Mouse (Mus musculus) heart, embryonic 12.5 days (tissue): ENCODE results near the gene Upk3b. TPM values are rescaled to one million over a fixed set of nuclear protein-coding genes. Genes with fewer than 3 reads are reported as not detected.
"Not testable (repeated sequence)": the region's sequence is repeated elsewhere in the genome, so short reads cannot be mapped to it uniquely, and the experiment has no call there.

Experiments used
- ATAC-seq: fragments of 200-750 bp; cut with Nextera tagmentation; 2 replicates; pipeline ENCODE4 v1.8.0; 2017; ENCODE audit warnings: moderate TSS enrichment, moderate library complexity; ENCODE audit not compliant: insufficient number of reproducible peaks, low FRiP score
- H3K27ac ChIP-seq: fragments of 300-500 bp; sonication (generic); 2 replicates; pipeline ENCODE4 v1.5.1; 2016; ENCODE audit warnings: mild to moderate bottlenecking, moderate library complexity; ENCODE audit not compliant: poor library complexity, severe bottlenecking
- H3K27me3 ChIP-seq: fragments of 300-500 bp; sonication (generic); replicated peaks from 2 replicates; pipeline ENCODE4 v1.6.1; 2016; ENCODE audit warnings: mild to moderate bottlenecking, moderate library complexity
- H3K36me3 ChIP-seq: fragments of 300-500 bp; sonication (generic); 2 replicates; pipeline ENCODE4 v1.6.1; 2016; ENCODE audit warnings: mild to moderate bottlenecking, moderate library complexity
- H3K4me1 ChIP-seq: fragments of 300-500 bp; sonication (generic); replicated peaks from 2 replicates; pipeline ENCODE4 v1.6.1; 2016; ENCODE audit warnings: mild to moderate bottlenecking
- H3K4me2 ChIP-seq: fragments of 300-500 bp; sonication (generic); 2 replicates; pipeline ENCODE4 v1.6.1; 2016; ENCODE audit warnings: mild to moderate bottlenecking, moderate library complexity
- H3K4me3 ChIP-seq: fragments of 300-500 bp; sonication (generic); 2 replicates; pipeline ENCODE4 v1.5.1; 2016; ENCODE audit warnings: mild to moderate bottlenecking
- H3K9ac ChIP-seq: fragments of 300-500 bp; sonication (generic); 2 replicates; pipeline ENCODE4 v1.6.1; 2016; ENCODE audit warnings: mild to moderate bottlenecking, moderate library complexity
- H3K9me3 ChIP-seq: fragments of 300-500 bp; sonication (generic); replicated peaks from 2 replicates; pipeline ENCODE4 v1.6.1; 2016; ENCODE audit warnings: mild to moderate bottlenecking, moderate library complexity
- WGBS: fragments of 180-500 bp; shearing (Covaris S2); methylation state at CpG from one replicate; pipeline ENCODE4 v1.1.7; 2016; 5-methylcytosine and 5-hydroxymethylcytosine counted together
- polyA plus RNA-seq: library from polyadenylated mRNA; unstranded; fragments of >200 nt; fragmentation: Nextera tagmentation; extraction: Ambion mirVana; gene quantifications from 2 replicates; pipeline ENCODE4 v1.2.1, GENCODE M21; 2016

Gene Upk3b
- polyA plus RNA-seq, 1 experiment from 2014 or later, result 60.2 TPM

DNA sequence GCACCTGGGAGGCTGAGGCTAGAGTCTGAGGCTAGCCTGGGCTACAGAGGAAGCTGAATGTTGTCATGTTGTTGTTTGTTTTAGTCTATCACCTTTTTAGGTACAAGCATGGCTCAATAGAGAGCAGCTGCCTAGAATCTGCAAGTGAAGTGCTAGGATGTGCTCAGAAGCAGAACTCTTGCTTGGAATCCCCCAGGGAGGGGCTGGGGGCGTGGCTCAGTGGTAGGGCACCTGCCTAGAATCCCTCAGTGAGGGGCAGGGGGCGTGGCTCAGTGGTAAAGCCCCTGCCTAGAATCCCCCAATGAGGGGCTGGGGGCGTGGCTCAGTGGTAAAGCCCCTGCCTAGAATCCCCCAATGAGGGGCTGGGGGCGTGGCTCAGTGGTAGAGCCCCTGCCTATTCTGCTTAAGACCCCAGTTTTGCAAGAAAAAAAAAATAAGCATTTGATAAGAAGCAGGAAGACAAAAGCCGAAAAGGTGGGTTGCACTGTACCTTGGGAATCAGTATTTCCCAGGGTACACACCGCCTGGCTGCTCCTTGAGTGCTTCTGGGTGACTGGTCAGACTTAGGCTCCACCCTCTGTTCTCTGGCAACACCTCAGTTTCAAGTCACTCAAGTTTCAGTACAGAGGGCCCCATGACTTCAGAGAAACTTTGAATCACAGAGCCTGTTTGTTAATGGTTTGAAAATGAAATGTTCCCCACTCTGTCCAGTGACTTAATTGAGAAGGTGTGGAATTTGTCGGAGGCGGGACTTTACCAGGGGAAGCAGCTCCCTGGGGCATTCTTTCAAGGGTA is 14.8 kb downstream of the Upk3b start:
- WGBS, result 79% methylated on average over 8 of the region's 8 CpGs
- H3K9ac ChIP-seq, result no peak overlapping the region
- H3K27me3 ChIP-seq, result peaks cover 6% of the 10 kb centered on the region; the same call in 1 of the 2 replicates
- no peak for ATAC-seq
- H3K4me1 ChIP-seq, result peaks cover 13% of the 10 kb centered on the region
- H3K4me3 ChIP-seq, result no peak overlapping the region
- no peak overlapping the region for H3K27ac ChIP-seq
- no peaks in the 10 kb centered on the region for H3K9me3 ChIP-seq
- H3K4me2 ChIP-seq, result no peak overlapping the region
- no peaks in the 10 kb centered on the region for H3K36me3 ChIP-seq

DNA sequence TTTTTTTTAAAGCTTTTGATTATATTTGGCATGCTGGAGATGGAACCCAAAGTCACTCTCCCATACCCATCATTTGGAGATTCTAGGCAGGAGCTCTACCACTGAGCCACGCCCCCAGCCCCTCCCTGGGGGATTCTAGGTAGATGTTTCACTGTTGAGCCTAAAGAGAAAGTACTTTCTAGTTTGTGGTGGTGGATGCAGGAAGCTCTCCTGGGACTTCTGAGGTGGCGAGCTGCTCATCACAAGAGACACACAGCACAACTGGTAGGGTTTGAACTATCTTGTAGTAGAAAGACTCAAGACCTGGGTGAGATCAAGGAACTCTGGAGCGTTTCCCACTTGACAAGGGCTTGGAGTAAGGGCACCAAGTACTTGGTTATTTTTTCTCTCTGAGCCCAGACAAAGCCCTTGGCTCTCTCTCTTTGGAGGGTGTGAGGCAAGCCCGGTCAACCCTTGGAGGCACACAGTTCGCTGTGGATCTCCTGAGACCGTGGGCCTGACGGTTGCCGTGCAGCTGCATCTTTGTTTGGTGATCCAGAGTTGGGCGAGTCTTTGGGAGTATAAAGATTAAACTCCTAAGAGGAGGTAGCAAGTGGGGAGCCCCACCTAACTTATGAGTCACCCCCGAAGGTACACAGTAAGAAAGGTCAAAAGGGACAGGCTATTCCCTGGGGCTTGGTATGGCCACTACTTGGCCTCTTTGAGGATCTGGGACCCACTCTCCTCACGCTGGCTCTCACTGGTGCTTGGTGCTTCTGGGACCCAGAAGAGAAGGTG is 16.2 kb downstream of the Upk3b start, which contains the start of gene Upk3bl:
Gene Upk3bl, plus strand, starts transcription at position 192 of the 777 bp plus-strand sequence.
- no peak within 1 kb of the TSS for H3K4me2 ChIP-seq
- H3K27ac ChIP-seq, result no peak within 1 kb of the TSS
- no peaks in the 10 kb centered on the region for H3K9me3 ChIP-seq
- H3K9ac ChIP-seq, result no peak within 1 kb of the TSS
- no peak within 1 kb of the TSS for H3K4me3 ChIP-seq
- no peak for ATAC-seq
- 88% methylated on average over 11 of the region's 11 CpGs for WGBS
- peaks cover 18% of the 10 kb centered on the region for H3K27me3 ChIP-seq
- no peaks in the 10 kb centered on the region for H3K36me3 ChIP-seq
- peaks cover 13% of the 10 kb centered on the region for H3K4me1 ChIP-seq

DNA sequence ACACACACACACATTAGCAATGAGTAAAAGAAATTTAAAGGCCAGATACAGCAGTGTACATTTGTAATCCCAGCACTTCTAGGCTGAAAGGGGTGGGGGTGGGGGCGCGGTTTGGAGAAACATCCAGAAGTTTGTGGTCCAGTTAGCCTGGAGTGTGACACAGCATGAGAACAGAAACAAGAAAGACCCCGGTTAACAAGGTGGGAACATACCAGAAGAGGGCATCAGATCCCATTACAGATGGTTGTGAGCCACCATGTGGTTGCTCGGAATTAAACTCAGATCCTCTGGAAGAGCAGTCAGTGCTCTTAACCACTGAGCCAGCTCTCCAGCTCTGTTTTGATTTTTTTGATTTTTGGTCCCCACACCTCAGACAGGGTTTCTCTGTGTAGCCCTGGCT is 17.8 kb downstream of the Upk3b start:
- Histone ChIP-seq H3K4me3 (no peak overlapping the region), H3K36me3 (no peaks in the 10 kb centered on the region), H3K9ac (no peak overlapping the region), H3K27ac (no peak overlapping the region), H3K9me3 (no peaks in the 10 kb centered on the region), H3K4me1 (peaks cover 12% of the 10 kb centered on the region), H3K4me2 (no peak overlapping the region), H3K27me3 (peaks cover 31% of the 10 kb centered on the region)
- WGBS, result 36% methylated on average over 4 of the region's 4 CpGs
- no peak for ATAC-seq

DNA sequence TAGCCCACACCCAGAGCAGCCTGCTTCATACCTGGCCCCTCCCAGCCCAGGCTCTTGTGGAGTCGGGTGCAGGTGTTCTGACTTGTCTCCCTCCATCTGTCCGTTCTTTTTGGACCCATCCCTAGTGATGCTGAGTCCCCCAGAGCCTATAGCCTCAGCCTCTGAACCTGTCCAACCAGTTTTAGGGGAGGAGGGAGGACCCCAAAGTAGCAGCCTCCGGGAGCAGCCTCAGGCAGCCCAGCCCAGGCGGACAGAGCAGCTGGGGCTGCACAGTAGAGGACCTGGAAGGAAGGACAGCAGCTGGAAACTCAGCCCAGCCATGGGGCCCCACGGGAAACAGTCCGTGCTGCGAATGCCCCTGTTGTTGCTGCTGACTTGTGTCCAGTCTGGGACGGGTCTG is 18.8 kb downstream of the Upk3b start:
- H3K9ac ChIP-seq, result no peak overlapping the region
- WGBS, result 24% methylated on average over 8 of the region's 8 CpGs
- ATAC-seq, result no peak

DNA sequence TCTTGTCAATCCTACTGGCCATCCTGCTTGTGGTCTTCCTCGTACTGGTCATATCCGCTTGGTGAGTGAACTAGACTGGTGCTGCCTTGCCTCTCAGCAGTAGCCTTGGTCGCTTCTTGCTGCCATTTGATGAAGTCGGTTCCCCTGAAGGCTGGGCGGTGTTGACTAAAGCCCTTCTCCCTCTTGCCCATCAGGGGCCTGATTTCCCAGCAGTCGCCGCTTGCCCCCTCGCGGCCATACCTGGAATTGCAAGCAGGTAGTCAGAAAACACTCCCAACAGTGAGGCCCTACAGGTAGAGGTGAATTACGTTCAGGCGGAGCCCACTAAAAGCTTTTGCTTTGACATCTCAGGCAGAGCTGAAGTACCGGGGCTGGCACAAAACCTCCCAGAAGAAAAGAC is 23.3 kb downstream of the Upk3b start:
- WGBS, result 6% methylated on average over 12 of the region's 12 CpGs
- Histone ChIP-seq H3K9me3 (no peaks in the 10 kb centered on the region), H3K4me2 (no peak overlapping the region), H3K27ac (no peak overlapping the region), H3K4me1 (no peaks in the 10 kb centered on the region), H3K27me3 (peaks cover 34% of the 10 kb centered on the region), H3K36me3 (no peaks in the 10 kb centered on the region), H3K4me3 (no peak overlapping the region), H3K9ac (no peak overlapping the region)
- no peak for ATAC-seq

More for the DNA sequence above, 18.8 kb downstream of the Upk3b start:
- no peak overlapping the region for H3K4me3 ChIP-seq
- no peak overlapping the region for H3K4me2 ChIP-seq
- H3K36me3 ChIP-seq, result no peaks in the 10 kb centered on the region
- peaks cover 1% of the 10 kb centered on the region for H3K4me1 ChIP-seq
- no peak overlapping the region for H3K27ac ChIP-seq
- no peaks in the 10 kb centered on the region for H3K9me3 ChIP-seq
- H3K27me3 ChIP-seq, result peaks cover 34% of the 10 kb centered on the region

DNA sequence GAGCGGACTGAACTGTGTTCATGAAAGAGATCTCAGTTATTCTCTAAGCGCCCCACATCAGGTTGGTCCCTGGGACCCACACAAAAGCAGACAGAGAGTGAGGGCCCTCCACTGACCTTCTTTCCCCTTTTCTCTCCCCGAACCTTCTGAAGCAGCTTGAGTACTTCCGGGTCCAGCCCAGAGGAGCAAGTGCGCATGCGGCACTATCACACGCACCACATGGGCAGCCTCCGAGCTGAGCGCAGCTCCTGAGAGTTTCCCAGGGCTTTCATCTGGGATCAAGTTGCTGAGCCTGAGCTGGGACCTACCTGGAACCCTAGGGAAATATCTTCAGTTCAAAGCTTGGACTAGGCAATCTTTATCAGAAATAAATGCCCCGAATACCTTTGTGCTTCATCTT is 25.6 kb downstream of the Upk3b start:
- Histone ChIP-seq H3K27ac (no peak overlapping the region), H3K27me3 (peaks cover 20% of the 10 kb centered on the region; the same call in 1 of the 2 replicates), H3K4me3 (no peak overlapping the region), H3K4me1 (no peaks in the 10 kb centered on the region), H3K4me2 (no peak overlapping the region), H3K9ac (no peak overlapping the region), H3K9me3 (no peaks in the 10 kb centered on the region), H3K36me3 (no peaks in the 10 kb centered on the region)
- 78% methylated on average over 10 of the region's 10 CpGs for WGBS
- ATAC-seq, result no peak

DNA sequence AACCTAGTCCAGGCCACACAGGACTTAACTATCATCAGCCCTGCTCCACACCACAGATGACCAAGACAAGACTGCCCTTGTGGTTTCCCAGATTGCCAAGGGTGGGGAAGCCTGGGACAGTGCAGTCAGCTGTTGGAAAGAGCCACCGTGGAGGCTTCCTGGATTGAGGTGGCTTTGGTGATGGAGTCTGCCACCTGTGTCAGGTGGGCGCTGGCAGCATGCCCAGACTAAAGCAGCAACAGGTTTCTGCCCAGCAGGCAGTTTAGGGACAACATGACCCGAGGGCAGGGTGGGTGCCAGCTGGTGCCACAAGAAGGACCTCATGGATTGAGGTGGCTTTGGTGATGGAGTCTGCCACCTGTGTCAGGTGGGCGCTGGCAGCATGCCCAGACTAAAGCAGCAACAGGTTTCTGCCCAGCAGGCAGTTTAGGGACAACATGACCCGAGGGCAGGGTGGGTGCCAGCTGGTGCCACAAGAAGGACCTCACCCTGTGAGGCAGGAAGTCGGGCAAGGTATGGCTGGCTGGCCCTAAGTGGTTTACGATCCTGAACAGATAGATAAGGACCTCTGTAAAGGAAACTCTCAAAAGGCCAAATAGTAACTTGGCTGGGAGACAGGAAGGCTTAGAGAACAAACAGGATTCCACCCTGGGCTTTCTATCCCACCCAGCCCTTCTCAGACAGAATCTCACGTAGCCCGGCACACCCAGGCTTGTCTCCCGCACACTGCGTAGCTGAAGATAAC is 28.3 kb downstream of the Upk3b start:
- 63% methylated on average over 11 of the region's 11 CpGs for WGBS
- H3K36me3 ChIP-seq, H3K4me3 ChIP-seq, H3K9me3 ChIP-seq, H3K4me2 ChIP-seq, H3K9ac ChIP-seq, H3K27me3 ChIP-seq, ATAC-seq, H3K4me1 ChIP-seq, H3K27ac ChIP-seq: not testable (repeated sequence)

DNA sequence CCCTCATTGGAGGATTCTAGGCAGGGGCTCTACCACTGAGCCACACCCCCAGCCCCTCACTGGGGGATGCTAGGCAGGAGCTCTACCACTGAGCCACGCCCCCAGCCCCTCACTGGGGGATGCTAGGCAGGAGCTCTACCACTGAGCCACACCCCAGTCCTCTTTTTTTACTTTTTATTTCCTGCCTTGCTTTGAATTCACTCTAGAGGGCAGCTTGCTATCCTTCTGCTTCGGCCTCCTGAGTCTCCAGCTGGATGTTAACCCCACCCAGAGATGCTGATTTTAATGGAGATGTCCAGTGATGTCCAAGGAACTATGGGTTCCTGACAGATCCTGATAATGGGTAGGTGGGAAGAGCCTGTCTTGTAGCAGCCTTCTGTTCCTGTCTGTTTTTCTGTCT is 31.1 kb downstream of the Upk3b start:
- H3K27ac ChIP-seq, result no peak overlapping the region
- WGBS, result 58% methylated on average over 2 of the region's 2 CpGs
- no peak overlapping the region for H3K9ac ChIP-seq
- no peak overlapping the region for H3K4me2 ChIP-seq
- H3K27me3 ChIP-seq, result peaks cover 3% of the 10 kb centered on the region; the same call in 1 of the 2 replicates
- no peaks in the 10 kb centered on the region for H3K36me3 ChIP-seq
- no peaks in the 10 kb centered on the region for H3K4me1 ChIP-seq
- no peak overlapping the region for H3K4me3 ChIP-seq
- ATAC-seq, result no peak
- H3K9me3 ChIP-seq, result no peaks in the 10 kb centered on the region

DNA sequence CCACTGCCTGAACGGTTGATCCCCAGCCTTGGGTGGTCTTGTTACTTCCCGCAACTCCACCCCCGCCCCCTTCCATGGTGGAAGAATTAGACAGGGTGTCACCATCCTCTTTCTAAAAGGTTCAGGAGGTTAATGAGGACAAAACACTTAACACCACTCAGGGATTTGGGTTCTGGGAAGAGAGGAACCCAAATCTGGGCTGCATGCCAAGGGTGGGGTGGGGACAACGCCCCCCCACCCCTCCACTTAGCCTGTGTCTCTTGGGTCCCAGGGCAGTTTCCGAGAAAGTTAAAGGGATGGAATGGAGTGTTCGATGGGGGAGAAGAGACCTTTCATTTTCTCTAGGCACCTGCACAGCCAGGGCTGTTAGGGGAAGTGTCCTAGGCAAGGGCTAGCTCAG is 34.8 kb downstream of the Upk3b start:
- ATAC-seq, result no peak
- Histone ChIP-seq H3K4me3 (no peak overlapping the region), H3K9ac (no peak overlapping the region), H3K4me2 (no peak overlapping the region), H3K4me1 (peaks cover 7% of the 10 kb centered on the region; the same call in 1 of the 2 replicates), H3K9me3 (no peaks in the 10 kb centered on the region), H3K27me3 (peaks cover 3% of the 10 kb centered on the region; the same call in 1 of the 2 replicates), H3K36me3 (no peaks in the 10 kb centered on the region), H3K27ac (no peak overlapping the region)
- 62% methylated on average over 6 of the region's 6 CpGs for WGBS

DNA sequence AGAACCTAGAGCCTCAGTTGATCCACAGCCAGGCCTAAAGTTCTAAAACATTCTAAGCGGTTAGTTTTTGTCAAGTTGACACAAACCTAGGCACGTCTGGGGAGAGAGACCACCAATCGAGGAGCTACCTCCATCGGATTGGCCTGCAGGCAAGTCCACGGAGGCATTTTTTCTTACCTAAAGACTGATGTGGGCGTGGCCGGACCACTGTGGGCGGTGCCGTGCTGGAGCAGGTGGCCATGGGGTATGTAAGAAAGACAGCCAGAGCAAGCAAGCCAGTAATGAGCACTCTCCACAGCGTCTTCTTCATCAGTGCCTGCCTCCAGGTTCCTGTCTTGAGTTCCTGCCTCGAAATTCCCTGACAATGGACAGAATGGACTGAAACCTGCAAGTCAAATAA is 35.2 kb downstream of the Upk3b start:
- Histone ChIP-seq H3K9ac (no peak overlapping the region), H3K27ac (no peak overlapping the region), H3K27me3 (peaks cover 3% of the 10 kb centered on the region; the same call in 1 of the 2 replicates), H3K4me1 (peaks cover 7% of the 10 kb centered on the region; the same call in 1 of the 2 replicates), H3K4me3 (no peak overlapping the region), H3K36me3 (no peaks in the 10 kb centered on the region), H3K9me3 (no peaks in the 10 kb centered on the region), H3K4me2 (no peak overlapping the region)
- 58% methylated on average over 11 of the region's 11 CpGs for WGBS
- ATAC-seq, result no peak

DNA sequence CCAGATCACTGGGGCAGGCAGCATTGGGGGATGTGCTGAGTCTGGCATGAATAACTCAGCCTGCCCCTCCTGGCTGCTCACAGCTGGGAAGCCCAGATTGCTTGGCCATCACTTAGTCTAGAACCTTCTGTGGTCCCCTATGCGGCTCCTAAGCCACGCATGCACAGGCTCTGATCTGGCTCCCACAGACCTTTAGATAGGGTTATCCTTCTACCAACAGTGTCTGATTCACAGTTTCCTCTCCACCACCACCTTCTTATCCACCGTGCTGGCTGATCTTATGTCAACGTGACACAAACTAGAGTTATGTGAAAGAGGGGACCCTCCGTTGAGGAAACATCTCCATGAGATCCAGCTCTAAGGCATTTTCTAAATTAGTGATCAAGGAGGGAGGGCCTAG is 36.8 kb downstream of the Upk3b start:
- no peak overlapping the region for H3K27ac ChIP-seq
- WGBS, result 71% methylated on average over 5 of the region's 5 CpGs
- H3K4me1 ChIP-seq, result peaks cover 7% of the 10 kb centered on the region; the same call in 1 of the 2 replicates
- H3K9ac ChIP-seq, result no peak overlapping the region
- no peak overlapping the region for H3K4me3 ChIP-seq
- no peak overlapping the region for H3K4me2 ChIP-seq
- H3K27me3 ChIP-seq, result peaks cover 3% of the 10 kb centered on the region; the same call in 1 of the 2 replicates
- no peak for ATAC-seq
- no peaks in the 10 kb centered on the region for H3K9me3 ChIP-seq
- no peaks in the 10 kb centered on the region for H3K36me3 ChIP-seq
